Mouse (Mus musculus): ENCODE measurements around the gene Pla2g4b. TPM values are rescaled to one million over a fixed set of nuclear protein-coding genes. Genes with fewer than 3 reads are reported as not detected.

Pla2g4b gene
- polyA plus RNA-seq, 1 experiment from 2014 or later = 1.3 TPM

GRCm38 (mm10) chr2:119995391-119996281 lies 37.6 kb upstream of the Pla2g4b start:
- H3K9me3 ChIP-seq (ENCODE audit: control insufficient read depth, low read length) = no peaks in the 10 kb centered on the region
- peak; percentile 32; the same call in 1 of the 2 replicates for ATAC-seq (ENCODE audit: low FRiP score, low TSS enrichment)
- no peak overlapping the region for H3K4me2 ChIP-seq (replicated peaks; ENCODE audit: low read depth, low read length)
- WGBS = 43% methylated on average over 9 of the region's 9 CpGs
- H3K36me3 ChIP-seq (ENCODE audit: control insufficient read depth, insufficient read depth, low read length) = peaks cover 2% of the 10 kb centered on the region; the same call in 1 of the 2 replicates
- no peak overlapping the region for H3K4me3 ChIP-seq (ENCODE audit: low read length)
- no peaks in the 10 kb centered on the region for H3K27me3 ChIP-seq (ENCODE audit: control insufficient read depth, insufficient read depth, low read length)
- no peak overlapping the region; the same call in 1 of the 2 replicates for H3K9ac ChIP-seq (ENCODE audit: low read depth, low read length)
- H3K27ac ChIP-seq (ENCODE audit: low read depth, low read length) = peak overlapping the region; percentile 93
- peaks cover 18% of the 10 kb centered on the region; the same call in 1 of the 2 replicates for H3K4me1 ChIP-seq (ENCODE audit: control insufficient read depth, insufficient read depth, low read length)

DNA sequence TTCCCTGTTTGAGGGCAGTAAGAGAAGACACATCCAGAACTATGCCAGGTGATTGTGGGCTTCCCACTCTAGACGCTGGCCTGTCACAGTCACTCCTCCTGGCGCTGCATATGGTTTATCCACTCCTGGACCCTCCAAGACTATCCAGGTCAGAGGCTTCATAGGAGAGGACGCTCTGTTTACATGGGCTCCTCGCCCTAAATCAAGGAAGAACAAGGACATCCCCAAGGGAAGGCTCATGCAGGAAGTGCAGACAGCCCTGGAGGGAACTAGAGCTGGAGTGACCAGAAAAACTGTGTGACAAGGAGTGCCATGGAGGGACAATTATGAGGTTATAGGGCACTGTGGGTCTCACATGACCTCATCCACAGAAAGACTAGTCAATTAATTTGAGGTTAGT lies 35.9 kb upstream of the Pla2g4b start:
- Histone ChIP-seq H3K4me2 (replicated peaks; ENCODE audit: low read depth, low read length) (no peak overlapping the region), H3K36me3 (ENCODE audit: control insufficient read depth, insufficient read depth, low read length) (peaks cover 2% of the 10 kb centered on the region; the same call in 1 of the 2 replicates), H3K9ac (ENCODE audit: low read depth, low read length) (no peak overlapping the region), H3K9me3 (ENCODE audit: control insufficient read depth, low read length) (no peaks in the 10 kb centered on the region), H3K4me3 (ENCODE audit: low read length) (no peak overlapping the region), H3K27me3 (ENCODE audit: control insufficient read depth, insufficient read depth, low read length) (no peaks in the 10 kb centered on the region), H3K4me1 (ENCODE audit: control insufficient read depth, insufficient read depth, low read length) (peaks cover 26% of the 10 kb centered on the region), H3K27ac (ENCODE audit: low read depth, low read length) (no peak overlapping the region)
- no peak for ATAC-seq (ENCODE audit: low FRiP score, low TSS enrichment)
- WGBS = 74% methylated on average over 4 of the region's 4 CpGs

GRCm38 (mm10) chr2:119999731-120000130 lies 33.5 kb upstream of the Pla2g4b start:
- Histone ChIP-seq H3K27ac (ENCODE audit: low read depth, low read length) (no peak overlapping the region), H3K27me3 (ENCODE audit: control insufficient read depth, insufficient read depth, low read length) (no peaks in the 10 kb centered on the region), H3K4me2 (replicated peaks; ENCODE audit: low read depth, low read length) (no peak overlapping the region), H3K9ac (ENCODE audit: low read depth, low read length) (no peak overlapping the region), H3K36me3 (ENCODE audit: control insufficient read depth, insufficient read depth, low read length) (peaks cover 2% of the 10 kb centered on the region; the same call in 1 of the 2 replicates), H3K4me3 (ENCODE audit: low read length) (no peak overlapping the region), H3K9me3 (ENCODE audit: control insufficient read depth, low read length) (no peaks in the 10 kb centered on the region), H3K4me1 (ENCODE audit: control insufficient read depth, insufficient read depth, low read length) (peaks cover 24% of the 10 kb centered on the region)
- no peak for ATAC-seq (ENCODE audit: low FRiP score, low TSS enrichment)
- WGBS = 93% methylated on average over 2 of the region's 2 CpGs

DNA sequence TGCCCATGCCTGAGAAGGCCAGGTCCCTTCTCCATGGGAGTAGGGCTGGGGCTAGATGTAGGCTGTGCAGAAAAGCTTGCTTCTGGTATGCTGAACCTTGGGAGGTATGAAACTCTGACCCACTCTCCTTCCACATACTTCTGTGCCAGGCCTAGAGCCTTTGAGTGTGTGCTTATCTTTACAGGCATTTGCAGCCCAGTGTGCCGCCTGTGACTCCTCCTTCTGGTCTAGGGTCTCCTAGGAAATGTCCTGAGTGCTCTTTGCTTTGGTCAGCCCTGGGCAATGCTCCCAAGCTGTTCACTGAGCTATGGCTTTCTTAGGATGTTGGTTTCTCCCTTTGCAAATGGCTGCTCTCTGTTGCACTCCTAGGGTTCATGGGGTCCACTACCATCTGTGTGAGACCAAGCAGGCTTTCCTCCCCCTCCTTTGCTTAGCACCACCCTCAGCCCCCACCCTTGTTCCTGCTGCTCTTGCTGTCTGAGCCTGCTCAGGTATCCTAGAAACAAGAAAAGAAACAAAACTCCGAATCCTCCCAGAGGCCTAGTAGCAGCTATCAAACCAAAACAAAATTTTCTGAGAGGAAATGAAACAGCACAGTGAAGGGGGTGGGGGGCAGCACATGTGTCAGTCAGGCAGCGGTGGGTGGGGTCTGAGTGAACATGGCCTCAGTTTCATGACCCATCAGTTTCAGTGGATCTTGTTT lies 32.2 kb upstream of the Pla2g4b start:
- Histone ChIP-seq H3K27ac (ENCODE audit: low read depth, low read length) (peak overlapping the region; percentile 19; the same call in 1 of the 2 replicates), H3K4me1 (ENCODE audit: control insufficient read depth, insufficient read depth, low read length) (peaks cover 14% of the 10 kb centered on the region), H3K9ac (ENCODE audit: low read depth, low read length) (no peak overlapping the region), H3K4me2 (replicated peaks; ENCODE audit: low read depth, low read length) (no peak overlapping the region), H3K4me3 (ENCODE audit: low read length) (no peak overlapping the region), H3K36me3 (ENCODE audit: control insufficient read depth, insufficient read depth, low read length) (peaks cover 2% of the 10 kb centered on the region; the same call in 1 of the 2 replicates), H3K27me3 (ENCODE audit: control insufficient read depth, insufficient read depth, low read length) (no peaks in the 10 kb centered on the region), H3K9me3 (ENCODE audit: control insufficient read depth, low read length) (no peaks in the 10 kb centered on the region)
- WGBS = 60% methylated on average over 3 of the region's 3 CpGs
- peak; percentile 56; the same call in 1 of the 2 replicates for ATAC-seq (ENCODE audit: low FRiP score, low TSS enrichment)

DNA sequence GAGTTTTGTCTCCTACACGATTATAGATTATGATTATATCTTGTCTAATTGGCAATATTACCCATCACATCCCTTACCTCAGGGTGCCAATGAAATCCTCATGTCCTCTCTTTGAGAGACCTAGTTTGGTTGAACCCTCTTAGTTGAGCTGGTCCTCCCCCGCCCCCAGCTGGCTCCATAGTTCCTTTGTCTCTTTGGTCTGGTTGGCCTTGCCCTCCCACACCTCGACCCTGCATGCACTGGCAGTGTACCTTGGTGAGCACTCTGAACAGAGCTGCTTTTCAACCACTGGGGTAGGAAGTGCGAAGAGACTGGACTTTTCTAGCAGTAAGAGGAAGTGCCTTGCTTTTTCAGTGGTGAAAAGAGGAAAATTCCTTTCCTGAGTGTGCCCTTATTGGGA lies 31.3 kb upstream of the Pla2g4b start:
- H3K4me2 ChIP-seq (replicated peaks; ENCODE audit: low read depth, low read length) = no peak overlapping the region
- H3K9ac ChIP-seq (ENCODE audit: low read depth, low read length) = no peak overlapping the region
- H3K36me3 ChIP-seq (ENCODE audit: control insufficient read depth, insufficient read depth, low read length) = peaks cover 2% of the 10 kb centered on the region; the same call in 1 of the 2 replicates
- H3K27me3 ChIP-seq (ENCODE audit: control insufficient read depth, insufficient read depth, low read length) = no peaks in the 10 kb centered on the region
- H3K9me3 ChIP-seq (ENCODE audit: control insufficient read depth, low read length) = no peaks in the 10 kb centered on the region
- no peak overlapping the region for H3K4me3 ChIP-seq (ENCODE audit: low read length)
- 71% methylated on average over 4 of the region's 4 CpGs for WGBS
- H3K27ac ChIP-seq (ENCODE audit: low read depth, low read length) = no peak overlapping the region; the same call in 1 of the 2 replicates
- peaks cover 8% of the 10 kb centered on the region; the same call in 1 of the 2 replicates for H3K4me1 ChIP-seq (ENCODE audit: control insufficient read depth, insufficient read depth, low read length)
- ATAC-seq (ENCODE audit: low FRiP score, low TSS enrichment) = no peak

DNA sequence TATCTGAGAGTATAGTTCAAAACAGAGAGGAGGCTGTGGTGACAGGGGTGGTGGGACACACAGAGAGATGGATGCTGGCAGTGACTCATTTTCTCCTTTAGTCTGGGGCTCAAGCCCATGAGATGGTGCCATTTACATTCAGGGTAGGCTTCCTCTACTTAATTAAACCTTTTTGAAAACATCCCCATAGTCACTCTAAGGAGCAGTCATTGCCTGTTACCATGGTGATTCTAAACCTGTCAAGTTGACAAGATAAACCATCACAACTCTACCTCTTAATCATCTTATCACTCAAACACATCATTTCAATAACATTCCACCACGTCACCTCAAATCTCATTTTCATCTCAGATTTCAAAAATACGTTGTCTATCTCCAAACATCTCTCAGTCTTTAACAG lies 29.2 kb upstream of the Pla2g4b start:
- Histone ChIP-seq H3K27me3 (ENCODE audit: control insufficient read depth, insufficient read depth, low read length) (no peaks in the 10 kb centered on the region), H3K36me3 (ENCODE audit: control insufficient read depth, insufficient read depth, low read length) (peaks cover 1% of the 10 kb centered on the region; the same call in 1 of the 2 replicates), H3K27ac (ENCODE audit: low read depth, low read length) (no peak overlapping the region), H3K9me3 (ENCODE audit: control insufficient read depth, low read length) (no peaks in the 10 kb centered on the region), H3K4me1 (ENCODE audit: control insufficient read depth, insufficient read depth, low read length) (peaks cover 8% of the 10 kb centered on the region; the same call in 1 of the 2 replicates), H3K9ac (ENCODE audit: low read depth, low read length) (no peak overlapping the region), H3K4me3 (ENCODE audit: low read length) (no peak overlapping the region), H3K4me2 (replicated peaks; ENCODE audit: low read depth, low read length) (no peak overlapping the region)
- WGBS = 85% methylated on average over 2 of the region's 2 CpGs
- ATAC-seq (ENCODE audit: low FRiP score, low TSS enrichment) = no peak

GRCm38 (mm10) chr2:120006696-120007095 lies 26.5 kb upstream of the Pla2g4b start:
- WGBS = 95% methylated on average over 7 of the region's 7 CpGs

GRCm38 (mm10) chr2:120007680-120008210 lies 25.5 kb upstream of the Pla2g4b start:
- 82% methylated on average over 4 of the region's 4 CpGs for WGBS
- H3K4me1 ChIP-seq (ENCODE audit: control insufficient read depth, insufficient read depth, low read length) = no peaks in the 10 kb centered on the region
- ATAC-seq (ENCODE audit: low FRiP score, low TSS enrichment) = no peak
- H3K27ac ChIP-seq (ENCODE audit: low read depth, low read length) = no peak overlapping the region
- no peak overlapping the region for H3K4me3 ChIP-seq (ENCODE audit: low read length)
- H3K27me3 ChIP-seq (ENCODE audit: control insufficient read depth, insufficient read depth, low read length) = no peaks in the 10 kb centered on the region
- H3K36me3 ChIP-seq (ENCODE audit: control insufficient read depth, insufficient read depth, low read length) = 0 out of 2 replicates have a peak, but pooled peaks cover under 1% of the 10 kb centered on the region
- H3K9ac ChIP-seq (ENCODE audit: low read depth, low read length) = no peak overlapping the region
- H3K9me3 ChIP-seq (ENCODE audit: control insufficient read depth, low read length) = no peaks in the 10 kb centered on the region
- H3K4me2 ChIP-seq (replicated peaks; ENCODE audit: low read depth, low read length) = no peak overlapping the region

More at GRCm38 (mm10) chr2:120006696-120007095, 26.5 kb upstream of the Pla2g4b start:
- H3K4me3 ChIP-seq (ENCODE audit: low read length) = no peak overlapping the region
- H3K27ac ChIP-seq (ENCODE audit: low read depth, low read length) = no peak overlapping the region
- H3K4me2 ChIP-seq (replicated peaks; ENCODE audit: low read depth, low read length) = no peak overlapping the region
- no peak for ATAC-seq (ENCODE audit: low FRiP score, low TSS enrichment)
- no peaks in the 10 kb centered on the region for H3K36me3 ChIP-seq (ENCODE audit: control insufficient read depth, insufficient read depth, low read length)
- 0 out of 2 replicates have a peak, but pooled peaks cover under 1% of the 10 kb centered on the region for H3K4me1 ChIP-seq (ENCODE audit: control insufficient read depth, insufficient read depth, low read length)
- no peaks in the 10 kb centered on the region for H3K27me3 ChIP-seq (ENCODE audit: control insufficient read depth, insufficient read depth, low read length)
- H3K9ac ChIP-seq (ENCODE audit: low read depth, low read length) = no peak overlapping the region
- no peaks in the 10 kb centered on the region for H3K9me3 ChIP-seq (ENCODE audit: control insufficient read depth, low read length)

All from kidney, embryonic 14.5 days (tissue).